Mouse (Mus musculus) kidney, embryonic 14.5 days (tissue): ENCODE data around the gene Sly. TPM values are rescaled to one million over a fixed set of nuclear protein-coding genes. Genes with fewer than 3 reads are reported as not detected.
"Not testable (repeated sequence)": the region's sequence is repeated elsewhere in the genome, so short reads cannot be mapped to it uniquely, and the experiment has no call there.

Source experiments
- ATAC-seq: fragments of 200-750 bp; cut with Nextera tagmentation; 2 replicates; pipeline ENCODE4 v1.8.0; 2017; ENCODE audit warnings: moderate number of reproducible peaks, mild to moderate bottlenecking, moderate TSS enrichment, moderate library complexity; ENCODE audit not compliant: low FRiP score, low TSS enrichment
- H3K27ac ChIP-seq: fragments of 300-500 bp; sonication (generic); 2 replicates; pipeline ENCODE4 v1.5.1; 2014; ENCODE audit warnings: low read depth, mild to moderate bottlenecking, low read length, moderate library complexity, mixed read lengths
- H3K27me3 ChIP-seq: fragments of 300-500 bp; sonication (generic); 2 replicates; pipeline ENCODE4 v1.6.1; 2014; ENCODE audit warnings: mild to moderate bottlenecking, low read length; ENCODE audit not compliant: control insufficient read depth, insufficient read depth
- H3K36me3 ChIP-seq: fragments of 300-500 bp; sonication (generic); 2 replicates; pipeline ENCODE4 v1.6.1; 2014; ENCODE audit warnings: low read length, mixed read lengths; ENCODE audit not compliant: control insufficient read depth, insufficient read depth
- H3K4me1 ChIP-seq: fragments of 300-500 bp; sonication (generic); 2 replicates; pipeline ENCODE4 v1.6.1; 2014; ENCODE audit warnings: low read length, mixed read lengths; ENCODE audit not compliant: control insufficient read depth, insufficient read depth
- H3K4me2 ChIP-seq: fragments of 300-500 bp; sonication (generic); replicated peaks from 2 replicates; pipeline ENCODE4 v1.6.1; 2014; ENCODE audit warnings: low read depth, mild to moderate bottlenecking, low read length
- H3K4me3 ChIP-seq: fragments of 300-500 bp; sonication (generic); 2 replicates; pipeline ENCODE4 v1.5.1; 2014; ENCODE audit warnings: mild to moderate bottlenecking, low read length
- H3K9ac ChIP-seq: fragments of 300-500 bp; sonication (generic); 2 replicates; pipeline ENCODE4 v1.6.1; 2014; ENCODE audit warnings: low read depth, mild to moderate bottlenecking, low read length, moderate library complexity
- H3K9me3 ChIP-seq: fragments of 300-500 bp; sonication (generic); 2 replicates; pipeline ENCODE4 v1.6.1; 2016; ENCODE audit warnings: low read length; ENCODE audit not compliant: control insufficient read depth
- WGBS: fragments of 180-500 bp; shearing (Covaris S2); extraction: QIAGEN DNeasy Blood & Tissue Kit; methylation state at CpG from one replicate; pipeline ENCODE4 v1.1.7; 2014; 5-methylcytosine and 5-hydroxymethylcytosine counted together
- polyA plus RNA-seq: library from polyadenylated mRNA; unstranded; fragments of >200 nt; fragmentation: Nextera tagmentation; extraction: Ambion mirVana; gene quantifications from 2 replicates; pipeline ENCODE4 v1.2.1, GENCODE M21; 2014

Sly gene
- polyA plus RNA-seq, result not detected in 2 replicates

- no CpG with 5 or more reads among the region's 5 CpGs for WGBS
- not testable (repeated sequence) for H3K27ac ChIP-seq, H3K4me3 ChIP-seq, H3K4me1 ChIP-seq, H3K4me2 ChIP-seq, H3K9ac ChIP-seq, H3K9me3 ChIP-seq, ATAC-seq, H3K36me3 ChIP-seq, H3K27me3 ChIP-seq
These were observed at the start of gene Sly for GRCm38 (mm10) chrY:57186888-57187287. TSS of gene Sly (plus strand) at chrY:57187188.
